Mouse (Mus musculus): ENCODE measurements around the gene Mrpl9. TPM values are rescaled to one million over a fixed set of nuclear protein-coding genes. Genes with fewer than 3 reads are reported as not detected.

Gene Mrpl9
- polyA plus RNA-seq, 1 experiment from 2014 or later: 61.7 TPM

- H3K27ac ChIP-seq (replicated peaks): peak overlapping the region; percentile 93
- H3K4me1 ChIP-seq: peaks cover 87% of the 10 kb centered on the region
- WGBS: 78% methylated on average over 17 of the region's 17 CpGs
- peak overlapping the region; percentile 49; the same call in 1 of the 2 replicates for H3K4me2 ChIP-seq (replicated peaks)
- H3K36me3 ChIP-seq: peaks cover 38% of the 10 kb centered on the region
- H3K9me3 ChIP-seq: no peaks in the 10 kb centered on the region
- H3K27me3 ChIP-seq: no peaks in the 10 kb centered on the region
- no peak overlapping the region for H3K4me3 ChIP-seq
- H3K9ac ChIP-seq (replicated peaks): 0 out of 2 replicates have a peak overlapping the region, but pooled peaks have one; percentile 19
- ATAC-seq (replicated peaks): no peak
These were observed 39.8 kb downstream of the Mrpl9 start for GRCm38 (mm10) chr3:94482764-94483385.

DNA sequence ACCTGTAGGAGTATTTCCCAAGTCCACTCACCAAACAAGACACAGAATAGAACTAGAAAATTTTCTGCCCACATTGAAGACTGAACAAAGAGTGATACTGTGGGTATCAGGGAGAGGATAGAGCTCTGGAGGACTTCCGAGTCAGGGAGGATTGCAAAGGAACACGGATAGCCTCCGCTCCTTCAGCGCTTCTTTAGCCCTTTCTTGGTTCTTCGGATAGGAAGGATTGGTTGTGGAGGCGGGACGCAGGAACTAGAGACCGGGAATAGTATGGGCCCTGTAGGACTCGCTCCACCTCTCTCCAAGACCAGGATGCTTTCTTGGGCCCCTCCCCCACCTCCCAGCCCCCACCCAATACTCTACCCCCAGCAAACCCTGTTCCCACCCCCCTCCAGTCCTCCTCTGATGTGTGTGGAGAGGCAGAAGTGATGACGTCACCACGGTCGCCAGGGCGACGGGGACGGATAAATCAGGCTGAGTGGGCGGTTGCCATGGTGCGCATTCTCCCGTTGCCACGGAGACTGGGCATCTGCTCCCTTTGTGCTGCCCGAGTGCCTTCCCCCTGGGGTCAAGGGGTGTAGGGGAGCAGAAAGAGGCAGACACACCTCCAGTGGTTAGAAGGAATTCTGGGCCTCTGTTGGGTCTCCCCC lies 40.8 kb downstream of the Mrpl9 start:
- Histone ChIP-seq H3K9me3 (no peaks in the 10 kb centered on the region), H3K27me3 (no peaks in the 10 kb centered on the region), H3K4me3 (peak overlapping the region; percentile 26), H3K9ac (replicated peaks) (no peak overlapping the region; the same call in 1 of the 2 replicates), H3K4me1 (peaks cover 88% of the 10 kb centered on the region), H3K27ac (replicated peaks) (peak overlapping the region; percentile 93), H3K36me3 (peaks cover 47% of the 10 kb centered on the region), H3K4me2 (replicated peaks) (peak overlapping the region; percentile 49)
- peak; percentile 91 for ATAC-seq (replicated peaks)
- WGBS: 4% methylated on average over 20 of the region's 20 CpGs

GRCm38 (mm10) chr3:94485922-94486321 lies 42.8 kb downstream of the Mrpl9 start:
- H3K4me2 ChIP-seq (replicated peaks): no peak overlapping the region
- peaks cover 65% of the 10 kb centered on the region for H3K36me3 ChIP-seq
- ATAC-seq (replicated peaks): no peak
- H3K4me3 ChIP-seq: no peak overlapping the region; the same call in 1 of the 2 replicates
- H3K4me1 ChIP-seq: peaks cover 81% of the 10 kb centered on the region
- H3K27ac ChIP-seq (replicated peaks): peak overlapping the region; percentile 93
- no peak overlapping the region for H3K9ac ChIP-seq (replicated peaks)
- no peaks in the 10 kb centered on the region for H3K9me3 ChIP-seq
- 30% methylated on average over 7 of the region's 7 CpGs for WGBS
- H3K27me3 ChIP-seq: no peaks in the 10 kb centered on the region

GRCm38 (mm10) chr3:94487581-94487980 lies 44.5 kb downstream of the Mrpl9 start:
- H3K4me1 ChIP-seq: peaks cover 69% of the 10 kb centered on the region
- peak overlapping the region; percentile 29; the same call in 1 of the 2 replicates for H3K27ac ChIP-seq (replicated peaks)
- H3K9me3 ChIP-seq: no peaks in the 10 kb centered on the region
- no peak overlapping the region for H3K4me3 ChIP-seq
- ATAC-seq (replicated peaks): no peak
- H3K36me3 ChIP-seq: peaks cover 68% of the 10 kb centered on the region
- H3K27me3 ChIP-seq: no peaks in the 10 kb centered on the region
- WGBS: 72% methylated on average over 6 of the region's 6 CpGs
- no peak overlapping the region for H3K4me2 ChIP-seq (replicated peaks)
- no peak overlapping the region for H3K9ac ChIP-seq (replicated peaks)

DNA sequence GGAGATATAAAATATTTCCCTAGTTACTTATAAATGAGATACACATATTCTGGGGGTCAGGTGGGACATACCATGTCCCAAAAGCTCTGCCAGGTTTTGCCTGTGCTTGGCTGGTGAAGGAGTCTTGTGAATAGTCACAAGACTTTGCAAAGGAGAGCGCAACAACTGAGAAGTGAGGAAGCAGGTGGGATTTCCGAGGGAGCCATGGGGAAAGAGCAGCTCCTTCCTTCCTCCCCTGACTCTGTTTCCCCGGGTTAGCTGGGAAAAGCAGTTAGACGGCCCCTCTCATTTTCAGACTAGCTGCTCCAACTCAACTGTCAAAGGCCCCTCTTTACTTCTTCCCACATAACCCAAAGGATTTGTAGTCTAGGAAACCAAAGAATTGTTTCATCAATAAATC lies 54.0 kb downstream of the Mrpl9 start:
- Histone ChIP-seq H3K27me3 (no peaks in the 10 kb centered on the region), H3K36me3 (peaks cover 20% of the 10 kb centered on the region), H3K4me3 (no peak overlapping the region), H3K27ac (replicated peaks) (no peak overlapping the region), H3K4me2 (replicated peaks) (no peak overlapping the region), H3K4me1 (no peaks in the 10 kb centered on the region), H3K9ac (replicated peaks) (no peak overlapping the region), H3K9me3 (no peaks in the 10 kb centered on the region)
- 84% methylated on average over 4 of the region's 4 CpGs for whole genome bisulfite sequencing
- ATAC-seq (replicated peaks): no peak

Other genes starting within 250 kb of the Mrpl9 start
- not detected in 2 replicates for gene Gm5286, start 246.6 kb upstream of the Mrpl9 start, polyA plus RNA-seq (2015; fragmentation: Nextera tagmentation; extraction: Ambion mirVana)
- not detected in 2 replicates for gene Gm4778, start 179.3 kb upstream of the Mrpl9 start, polyA plus RNA-seq (2015; fragmentation: Nextera tagmentation; extraction: Ambion mirVana)
- 32.1 and 34.1 TPM in 2 replicates for gene Them4, start 133.2 kb upstream of the Mrpl9 start, polyA plus RNA-seq (2015; fragmentation: Nextera tagmentation; extraction: Ambion mirVana)
- gene Them5, start 101.2 kb upstream of the Mrpl9 start, polyA plus RNA-seq (2015; fragmentation: Nextera tagmentation; extraction: Ambion mirVana): 0.78 and 1.1 TPM in 2 replicates
- gene C2cd4d, start 80.9 kb upstream of the Mrpl9 start, polyA plus RNA-seq (2015; fragmentation: Nextera tagmentation; extraction: Ambion mirVana): 1.3 and 1.7 TPM in 2 replicates
- gene Rorc, start 70.5 kb upstream of the Mrpl9 start, polyA plus RNA-seq (2015; fragmentation: Nextera tagmentation; extraction: Ambion mirVana): 1.0 and 1.2 TPM in 2 replicates
- 0.97 and 1.0 TPM in 2 replicates for gene Lingo4, start 44.8 kb upstream of the Mrpl9 start, polyA plus RNA-seq (2015; fragmentation: Nextera tagmentation; extraction: Ambion mirVana)
- gene Tdrkh, start 30.0 kb upstream of the Mrpl9 start, polyA plus RNA-seq (2015; fragmentation: Nextera tagmentation; extraction: Ambion mirVana): 65.3 and 65.9 TPM in 2 replicates
- gene Oaz3, start 597 bp downstream of the Mrpl9 start, polyA plus RNA-seq (2015; fragmentation: Nextera tagmentation; extraction: Ambion mirVana): 1.6 and 1.7 TPM in 2 replicates
- 331 and 337 TPM in 2 replicates for gene Celf3, start 35.0 kb downstream of the Mrpl9 start, polyA plus RNA-seq (2015; fragmentation: Nextera tagmentation; extraction: Ambion mirVana)
- gene Riiad1, start 37.0 kb downstream of the Mrpl9 start, polyA plus RNA-seq (2015; fragmentation: Nextera tagmentation; extraction: Ambion mirVana): 14.1 and 18.0 TPM in 2 replicates
- gene Snx27, start 139.4 kb downstream of the Mrpl9 start, polyA plus RNA-seq (2015; fragmentation: Nextera tagmentation; extraction: Ambion mirVana): 81.1 and 86.6 TPM in 2 replicates
- gene Gm10972, start 199.8 kb downstream of the Mrpl9 start, polyA plus RNA-seq (2015; fragmentation: Nextera tagmentation; extraction: Ambion mirVana): not detected in 2 replicates
- 3.6 and 4.1 TPM in 2 replicates for gene Tuft1, start 215.6 kb downstream of the Mrpl9 start, polyA plus RNA-seq (2015; fragmentation: Nextera tagmentation; extraction: Ambion mirVana)